Mouse (Mus musculus): Measurements from ENCODE around the gene Negr1. TPM values are rescaled to one million over a fixed set of nuclear protein-coding genes. Genes with fewer than 3 reads are reported as not detected.

Gene Negr1
- total and polyA plus RNA-seq, 2 experiments from 2014 or later: 51.2 to 97.4 TPM

DNA sequence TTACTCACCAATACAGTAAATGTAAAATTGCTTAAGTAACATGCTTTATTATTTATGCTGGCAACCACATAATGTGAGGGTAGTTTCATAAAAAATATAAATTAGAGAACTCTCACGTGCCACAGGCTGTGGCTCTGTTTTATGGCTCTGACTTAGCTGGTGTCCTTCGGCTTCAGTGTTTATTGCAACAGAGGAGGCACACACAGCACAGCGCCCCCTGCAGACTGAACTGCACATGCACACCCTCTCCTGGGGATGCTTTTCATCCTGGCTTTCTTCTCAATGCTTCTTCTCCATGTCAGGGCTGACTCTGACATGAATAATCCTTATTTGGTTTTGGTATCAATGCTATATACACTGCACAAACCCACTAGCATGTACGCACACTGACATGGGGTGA is 707.1 kb downstream of the Negr1 start:
- Histone ChIP-seq H3K4me3 (ENCODE audit: low read length) (no peak overlapping the region), H3K4me2 (ENCODE audit: low read depth, low read length) (no peak overlapping the region), H3K27me3 (ENCODE audit: insufficient read depth, low read length) (no peaks in the 10 kb centered on the region), H3K9me3 (ENCODE audit: low read length) (no peaks in the 10 kb centered on the region), H3K36me3 (ENCODE audit: insufficient read depth, low read length) (no peaks in the 10 kb centered on the region), H3K9ac (replicated peaks; ENCODE audit: low read length) (no peak overlapping the region), H3K27ac (no peak overlapping the region), H3K4me1 (ENCODE audit: insufficient read depth, low read length) (no peaks in the 10 kb centered on the region)
- WGBS: 72% methylated on average over 4 of the region's 4 CpGs
- peak; percentile 26; the same call in 1 of the 2 replicates for TF ChIP-seq CTCF (IDR thresholded peaks at IDR 0.05; ENCODE audit: low read depth)
- no peak for ATAC-seq
- DNase-seq (ENCODE audit: low spot score): no peak

DNA sequence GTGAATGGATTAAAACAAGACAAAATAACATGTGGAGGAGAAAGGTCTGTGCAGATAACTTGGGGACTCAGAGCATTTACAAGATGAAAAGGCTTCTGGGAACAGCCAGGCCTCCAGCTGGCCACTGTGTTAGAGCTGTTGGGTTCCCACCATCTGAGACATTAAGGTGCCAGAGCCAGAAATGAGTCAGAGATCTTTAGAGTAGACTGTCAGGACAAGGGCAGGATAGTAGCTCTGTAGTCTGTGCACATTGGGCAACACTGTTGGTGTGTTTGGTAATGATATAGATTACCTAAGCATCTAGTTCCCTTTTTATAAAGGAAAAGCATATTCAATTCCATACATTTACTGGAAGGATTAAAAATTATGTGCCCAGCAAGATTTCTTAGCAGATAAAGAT is 710.8 kb downstream of the Negr1 start:
- Histone ChIP-seq H3K36me3 (ENCODE audit: insufficient read depth, low read length) (no peaks in the 10 kb centered on the region), H3K4me3 (ENCODE audit: low read length) (no peak overlapping the region), H3K27ac (no peak overlapping the region), H3K4me1 (ENCODE audit: insufficient read depth, low read length) (no peaks in the 10 kb centered on the region), H3K27me3 (ENCODE audit: insufficient read depth, low read length) (no peaks in the 10 kb centered on the region), H3K9ac (replicated peaks; ENCODE audit: low read length) (no peak overlapping the region), H3K4me2 (ENCODE audit: low read depth, low read length) (no peak overlapping the region), H3K9me3 (ENCODE audit: low read length) (no peaks in the 10 kb centered on the region)
- ATAC-seq (no peak), DNase-seq (ENCODE audit: low spot score) (no peak)
- no peak for TF ChIP-seq CTCF (IDR thresholded peaks at IDR 0.05; ENCODE audit: low read depth)

- Histone ChIP-seq H3K4me3 (ENCODE audit: low read length) (no peak overlapping the region), H3K36me3 (ENCODE audit: insufficient read depth, low read length) (no peaks in the 10 kb centered on the region), H3K4me1 (ENCODE audit: insufficient read depth, low read length) (no peaks in the 10 kb centered on the region), H3K27ac (no peak overlapping the region), H3K27me3 (ENCODE audit: insufficient read depth, low read length) (no peaks in the 10 kb centered on the region), H3K9ac (replicated peaks; ENCODE audit: low read length) (no peak overlapping the region), H3K4me2 (ENCODE audit: low read depth, low read length) (no peak overlapping the region), H3K9me3 (ENCODE audit: low read length) (no peaks in the 10 kb centered on the region)
- TF ChIP-seq CTCF (IDR thresholded peaks at IDR 0.05; ENCODE audit: low read depth): no peak
- ATAC-seq (no peak), DNase-seq (ENCODE audit: low spot score) (no peak)
- 85% methylated on average over 1 of the region's 1 CpGs for WGBS
Measured at GRCm38 (mm10) chr3:157274143-157274542, 712.5 kb downstream of the Negr1 start.

GRCm38 (mm10) chr3:157279717-157280116 is 718.1 kb downstream of the Negr1 start:
- DNase-seq (ENCODE audit: low spot score) (no peak), ATAC-seq (no peak)
- no peak overlapping the region for H3K27ac ChIP-seq
- no peaks in the 10 kb centered on the region for H3K27me3 ChIP-seq (ENCODE audit: insufficient read depth, low read length)
- no peak overlapping the region for H3K9ac ChIP-seq (replicated peaks; ENCODE audit: low read length)
- no peak overlapping the region for H3K4me3 ChIP-seq (ENCODE audit: low read length)
- H3K4me1 ChIP-seq (ENCODE audit: insufficient read depth, low read length): no peaks in the 10 kb centered on the region
- H3K9me3 ChIP-seq (ENCODE audit: low read length): no peaks in the 10 kb centered on the region
- no peaks in the 10 kb centered on the region for H3K36me3 ChIP-seq (ENCODE audit: insufficient read depth, low read length)
- no peak for TF ChIP-seq CTCF (IDR thresholded peaks at IDR 0.05; ENCODE audit: low read depth)
- H3K4me2 ChIP-seq (ENCODE audit: low read depth, low read length): no peak overlapping the region

GRCm38 (mm10) chr3:157281259-157281658 is 719.7 kb downstream of the Negr1 start:
- Histone ChIP-seq H3K9me3 (ENCODE audit: low read length) (no peaks in the 10 kb centered on the region), H3K27me3 (ENCODE audit: insufficient read depth, low read length) (no peaks in the 10 kb centered on the region), H3K4me2 (ENCODE audit: low read depth, low read length) (no peak overlapping the region), H3K4me3 (ENCODE audit: low read length) (no peak overlapping the region), H3K27ac (no peak overlapping the region), H3K4me1 (ENCODE audit: insufficient read depth, low read length) (no peaks in the 10 kb centered on the region), H3K36me3 (ENCODE audit: insufficient read depth, low read length) (no peaks in the 10 kb centered on the region), H3K9ac (replicated peaks; ENCODE audit: low read length) (no peak overlapping the region)
- no peak for ATAC-seq
- DNase-seq (ENCODE audit: low spot score): no peak
- no peak for TF ChIP-seq CTCF (IDR thresholded peaks at IDR 0.05; ENCODE audit: low read depth)

GRCm38 (mm10) chr3:157291286-157291685 is 729.7 kb downstream of the Negr1 start:
- DNase-seq (ENCODE audit: low spot score) (peak; percentile 25), ATAC-seq (peak; percentile 51; the same call in 1 of the 2 replicates)
- Histone ChIP-seq H3K4me1 (ENCODE audit: insufficient read depth, low read length) (no peaks in the 10 kb centered on the region), H3K36me3 (ENCODE audit: insufficient read depth, low read length) (no peaks in the 10 kb centered on the region), H3K9me3 (ENCODE audit: low read length) (no peaks in the 10 kb centered on the region), H3K4me3 (ENCODE audit: low read length) (no peak overlapping the region), H3K27me3 (ENCODE audit: insufficient read depth, low read length) (no peaks in the 10 kb centered on the region), H3K27ac (no peak overlapping the region), H3K9ac (replicated peaks; ENCODE audit: low read length) (no peak overlapping the region), H3K4me2 (ENCODE audit: low read depth, low read length) (no peak overlapping the region)
- 18% methylated on average over 1 of the region's 1 CpGs for WGBS
- TF ChIP-seq CTCF (IDR thresholded peaks at IDR 0.05; ENCODE audit: low read depth): no peak

DNA sequence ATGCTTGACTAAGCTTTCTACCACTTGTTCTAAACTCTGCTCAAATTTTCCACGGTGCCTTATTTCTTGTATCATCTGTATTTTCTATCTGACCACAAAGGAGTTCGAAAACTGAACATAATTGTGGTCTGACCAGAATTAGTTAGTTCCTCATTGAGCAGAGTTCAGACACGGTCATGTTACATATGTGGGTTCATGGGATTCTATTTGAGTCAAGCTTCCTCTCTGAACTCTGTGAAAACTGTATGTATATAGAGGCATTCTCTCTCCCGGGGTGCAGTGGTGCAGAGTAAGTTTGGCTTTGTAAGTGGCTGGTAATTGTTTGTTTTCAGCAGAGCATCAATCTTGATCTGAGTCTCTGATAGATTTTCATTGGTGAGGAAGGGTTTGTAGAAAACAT is 735.6 kb downstream of the Negr1 start:
- no peak for ATAC-seq
- Histone ChIP-seq H3K27ac (no peak overlapping the region), H3K4me1 (ENCODE audit: insufficient read depth, low read length) (no peaks in the 10 kb centered on the region), H3K36me3 (ENCODE audit: insufficient read depth, low read length) (no peaks in the 10 kb centered on the region), H3K9me3 (ENCODE audit: low read length) (no peaks in the 10 kb centered on the region), H3K4me2 (ENCODE audit: low read depth, low read length) (no peak overlapping the region), H3K9ac (replicated peaks; ENCODE audit: low read length) (no peak overlapping the region), H3K27me3 (ENCODE audit: insufficient read depth, low read length) (no peaks in the 10 kb centered on the region), H3K4me3 (ENCODE audit: low read length) (no peak overlapping the region)
- TF ChIP-seq CTCF (IDR thresholded peaks at IDR 0.05; ENCODE audit: low read depth): no peak
- DNase-seq (ENCODE audit: low spot score): no peak
- WGBS: 36% methylated on average over 4 of the region's 4 CpGs
